Mouse (Mus musculus) erythroid progenitor cell, adult 5-6 weeks (primary cell): ENCODE data around the gene Zfp68. TPM values are rescaled to one million over a fixed set of nuclear protein-coding genes. Genes with fewer than 3 reads are reported as not detected.
"Not testable (repeated sequence)": the region's sequence is repeated elsewhere in the genome, so short reads cannot be mapped to it uniquely, and the experiment has no call there.

Experiments used
- ATAC-seq: replicated peaks from 2 replicates; pipeline ENCODE4 v1.8.0; 2016; ENCODE audit warnings: moderate number of reproducible peaks, mild to moderate bottlenecking, moderate TSS enrichment, inconsistent platforms; ENCODE audit not compliant: poor library complexity, low FRiP score, severe bottlenecking
- total RNA-seq, 2 experiments: library from RNA; stranded (forward) in 1 of 2; stranded (reverse) in 1 of 2; fragments of 150-400 nt in 1 of 2; fragments of 186-747, 209-891 nt in 1 of 2; gene quantifications; 2 replicates each; pipeline versions ENCODE4 v1.2.3 to v1.2.4; 2015 to 2017; ENCODE audit warnings: low replicate concordance in 2 of 2

Gene Zfp68
- total RNA-seq (2015; ENCODE audit: low replicate concordance) (24.7 and 25.9 TPM in 2 replicates), total RNA-seq (2017; ENCODE audit: low replicate concordance) (17.6 and 19.3 TPM in 2 replicates)

DNA sequence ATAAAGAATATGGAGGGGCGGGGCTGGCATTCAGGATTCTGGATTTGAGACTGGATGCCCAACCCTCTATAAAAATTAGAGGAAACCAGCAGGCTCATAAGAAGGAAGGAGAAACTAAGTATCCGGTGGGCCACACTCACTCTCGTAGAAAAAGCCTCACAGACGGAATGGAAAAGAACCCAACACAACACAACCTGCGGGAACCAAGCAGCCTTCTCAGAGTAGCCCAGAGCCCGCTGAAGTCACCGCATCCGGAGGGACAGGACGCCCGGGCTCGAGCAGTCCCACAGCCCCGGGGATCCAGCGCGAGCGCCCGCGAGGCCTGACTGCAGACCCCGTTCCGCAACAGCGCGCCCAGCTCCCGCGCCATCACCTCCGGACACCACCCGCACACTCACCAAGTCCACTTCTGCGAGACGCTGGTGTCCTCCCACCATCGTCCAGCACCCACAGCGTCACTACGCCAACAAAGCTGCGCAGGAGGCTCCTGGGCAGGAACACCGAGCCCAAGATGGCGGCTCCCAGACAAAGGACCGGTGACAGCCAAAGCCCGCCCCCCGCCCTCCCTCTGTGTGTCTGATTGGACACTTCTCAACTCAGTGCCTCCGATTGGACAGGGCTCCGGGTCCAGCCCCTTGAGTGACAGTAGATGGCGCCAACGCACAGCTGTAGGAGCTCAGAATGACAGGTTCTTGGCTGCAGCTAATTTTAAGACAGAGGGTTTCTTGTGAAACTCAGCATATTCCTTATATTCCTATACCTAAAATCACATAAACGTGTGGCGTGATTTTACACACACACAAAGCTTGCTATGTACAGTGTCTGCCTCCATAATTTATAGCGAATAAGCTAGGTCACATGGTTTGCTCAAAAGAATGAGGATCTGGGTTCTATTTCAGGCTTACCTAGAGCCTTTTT lies at the start of gene Zfp68:
TSS of gene Zfp68 (minus strand) at position 551 of the 918 bp plus-strand sequence.
- peak; percentile 87 for ATAC-seq

DNA sequence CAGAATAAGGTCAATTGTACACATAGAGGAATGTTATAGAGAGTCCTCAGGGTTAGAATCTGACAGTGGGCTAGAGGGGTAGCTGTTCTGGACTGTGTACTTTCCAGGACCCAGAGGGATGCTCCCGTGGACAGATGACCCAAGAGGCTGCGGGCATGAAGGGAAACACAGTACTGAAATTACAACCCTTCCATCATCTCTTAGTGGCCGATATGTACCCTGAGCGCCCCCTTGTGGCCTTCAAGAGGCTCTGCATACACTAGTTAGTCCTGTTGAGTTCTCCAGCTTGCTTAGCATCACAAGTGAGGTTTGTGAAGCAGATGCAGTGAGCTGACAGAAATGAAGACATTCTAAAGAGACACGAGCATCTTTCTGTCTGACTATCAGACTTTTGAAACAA lies 39.4 kb upstream of the Zfp68 start:
- ATAC-seq = peak; percentile 73

DNA sequence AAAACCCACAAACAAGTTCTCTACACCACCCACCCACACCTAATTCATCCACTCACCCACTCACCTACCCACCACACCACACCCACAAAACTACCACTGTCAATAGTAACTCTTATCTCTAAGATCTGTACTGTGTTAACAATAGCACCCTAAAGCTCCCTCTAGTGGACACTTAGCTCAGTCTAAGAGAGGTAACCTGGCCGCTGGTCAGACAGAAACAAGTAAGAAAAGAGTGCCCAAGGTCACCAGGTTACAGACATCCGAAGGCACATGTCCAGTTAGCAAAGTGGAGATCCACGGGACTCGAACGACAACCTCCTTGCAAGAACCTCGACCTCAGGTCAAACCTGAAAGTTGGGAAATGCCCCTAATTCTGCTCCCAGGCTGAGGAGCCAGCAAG lies 38.3 kb upstream of the Zfp68 start:
- ATAC-seq = 0 out of 2 replicates have a peak, but pooled peaks have one; percentile 39

DNA sequence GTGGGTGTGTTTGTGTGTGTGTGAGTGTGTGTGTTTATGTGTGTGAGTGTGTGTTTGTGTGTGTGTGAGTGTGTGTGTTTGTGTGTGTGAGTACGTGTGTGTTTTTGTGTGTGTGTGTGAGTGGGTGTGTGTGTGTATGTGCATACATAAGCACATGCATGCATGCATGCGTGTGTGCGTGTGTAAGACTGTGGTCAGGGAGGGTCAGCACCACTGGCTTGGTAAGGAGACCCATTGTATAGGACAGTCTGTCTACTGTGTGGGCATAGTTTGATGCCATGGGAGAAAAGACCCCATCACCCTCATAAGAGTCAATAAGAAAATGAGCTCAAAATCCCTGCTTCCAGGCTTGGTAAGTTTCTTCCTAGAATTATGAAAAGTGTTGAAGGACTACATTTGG lies 37.8 kb upstream of the Zfp68 start:
- ATAC-seq = no peak

DNA sequence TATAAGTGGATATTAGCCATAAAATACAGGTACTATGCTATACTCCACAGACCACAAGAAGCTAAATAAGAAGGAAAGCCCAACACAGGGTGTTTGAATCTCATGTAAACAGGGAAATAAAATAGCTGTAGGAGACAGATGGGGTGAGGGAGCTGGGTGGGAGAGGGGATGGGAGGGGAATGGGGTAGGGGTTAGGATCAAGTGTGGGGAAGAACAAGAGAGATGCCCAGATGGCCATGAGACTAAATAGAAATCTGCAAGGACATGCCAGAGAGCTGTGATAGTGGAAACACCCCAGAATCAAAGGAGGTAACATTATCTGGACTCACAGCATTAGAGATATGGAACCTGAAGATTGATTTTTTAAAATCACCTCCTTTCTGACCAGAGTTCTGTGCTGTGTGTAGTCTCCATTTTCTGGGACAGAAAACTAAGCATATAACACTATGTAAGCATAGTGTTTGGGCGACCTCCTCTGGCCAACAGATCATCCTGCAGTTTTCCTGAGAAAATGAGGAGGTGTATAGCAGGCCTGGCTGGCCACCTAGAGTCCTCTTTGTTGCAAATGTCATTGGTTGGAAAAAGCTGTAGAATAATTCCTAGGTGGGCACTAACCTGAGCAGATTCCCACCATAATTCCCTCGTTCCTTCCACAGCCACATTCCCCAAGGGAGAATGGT lies 37.1 kb upstream of the Zfp68 start:
- ATAC-seq = 0 out of 2 replicates have a peak, but pooled peaks have one; percentile 56

DNA sequence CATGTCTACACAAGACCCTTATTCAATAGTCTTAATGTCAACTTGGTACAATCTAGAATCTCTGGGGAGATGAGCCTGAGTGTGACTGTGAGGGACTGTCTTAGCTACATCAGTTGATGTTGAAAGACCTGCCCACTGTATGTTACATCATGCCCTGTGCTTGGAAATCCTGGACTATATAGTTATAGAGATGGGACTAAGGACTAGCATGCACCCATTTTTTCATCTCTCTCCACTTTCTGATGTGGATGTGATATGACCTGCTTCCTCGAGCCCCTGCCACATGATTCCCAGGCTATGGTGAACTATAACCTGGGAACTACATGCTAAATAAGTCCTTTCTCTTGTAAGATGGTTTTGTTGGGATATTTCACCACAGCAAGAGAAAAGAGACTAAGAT lies 33.4 kb upstream of the Zfp68 start:
- no peak for ATAC-seq

DNA sequence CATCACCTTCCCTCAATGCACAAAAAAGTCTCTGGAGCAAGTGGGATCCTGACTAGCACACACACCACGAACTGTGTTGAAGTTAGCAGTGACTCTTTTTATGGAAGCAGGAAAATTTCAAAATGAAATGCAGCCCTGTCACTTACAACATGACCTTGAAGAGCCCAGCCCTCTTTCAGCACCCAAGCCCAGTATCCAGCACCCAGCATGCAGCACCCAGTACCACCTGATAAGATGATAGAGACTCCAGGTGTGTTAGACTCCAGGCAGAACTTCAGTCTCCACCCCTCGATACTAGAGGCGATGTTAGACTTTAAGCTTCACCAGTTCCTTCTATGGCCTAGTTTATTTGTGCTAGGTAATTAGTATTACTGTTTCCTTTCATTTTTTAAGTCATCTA lies 22.2 kb upstream of the Zfp68 start:
- no peak for ATAC-seq

DNA sequence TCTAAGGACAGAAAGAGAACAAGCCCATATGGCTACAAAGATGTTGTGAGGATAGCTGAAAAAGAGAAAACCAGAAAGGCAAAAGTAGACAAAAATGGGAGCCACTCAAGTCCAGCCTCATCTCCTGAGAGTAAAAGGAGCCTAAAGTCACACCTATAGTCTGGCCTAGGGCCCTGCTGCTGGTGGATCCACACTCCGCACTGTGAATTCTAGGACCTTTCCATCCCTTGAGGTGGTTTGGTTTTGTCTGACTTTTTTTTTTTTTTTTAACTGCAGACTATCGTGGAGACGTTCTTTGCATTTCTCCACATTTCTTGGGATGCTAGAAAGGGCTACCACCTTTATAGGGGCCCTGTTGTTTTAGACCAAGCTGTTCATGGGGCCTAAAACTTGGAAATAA lies 21.5 kb upstream of the Zfp68 start:
- ATAC-seq = no peak

DNA sequence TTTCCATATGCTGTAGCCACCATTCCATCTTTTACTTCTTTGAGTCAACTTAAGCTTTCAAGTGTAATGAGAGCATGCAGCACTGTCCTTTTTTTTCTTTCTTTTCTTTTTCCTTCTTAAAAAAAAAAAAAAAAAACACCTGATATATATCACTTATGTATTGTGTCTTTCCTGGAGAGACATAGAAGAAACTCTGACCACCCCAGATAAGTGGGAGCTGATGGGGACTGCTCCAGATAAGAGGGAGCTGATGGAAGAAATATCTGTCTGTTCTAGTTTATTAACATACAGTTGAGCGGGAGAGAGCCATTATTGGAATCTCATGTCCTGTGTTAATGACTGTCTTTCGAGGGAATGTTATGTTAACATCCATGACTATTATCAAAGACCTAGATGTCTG lies 16.9 kb upstream of the Zfp68 start:
- no peak for ATAC-seq

DNA sequence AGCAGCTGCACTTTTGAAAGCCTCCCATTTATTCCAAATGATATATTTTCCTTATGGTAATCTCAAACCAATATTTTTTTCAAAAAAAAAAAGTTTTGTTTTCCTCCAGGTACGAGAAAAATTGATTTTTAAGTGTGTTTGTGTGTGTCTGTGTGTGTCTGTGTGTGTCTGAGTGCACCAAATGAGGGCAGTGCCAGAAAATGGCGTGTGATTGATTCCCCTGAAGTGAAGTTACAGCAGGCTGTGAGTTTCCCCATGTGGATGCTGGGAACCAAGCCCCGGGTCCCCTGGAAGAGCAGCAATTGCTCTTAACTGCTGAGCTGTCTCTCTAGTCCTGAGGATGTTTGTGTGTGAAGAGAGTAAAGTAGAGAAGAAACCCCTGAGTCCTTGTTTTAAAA lies 3.9 kb upstream of the Zfp68 start:
- no peak for ATAC-seq

DNA sequence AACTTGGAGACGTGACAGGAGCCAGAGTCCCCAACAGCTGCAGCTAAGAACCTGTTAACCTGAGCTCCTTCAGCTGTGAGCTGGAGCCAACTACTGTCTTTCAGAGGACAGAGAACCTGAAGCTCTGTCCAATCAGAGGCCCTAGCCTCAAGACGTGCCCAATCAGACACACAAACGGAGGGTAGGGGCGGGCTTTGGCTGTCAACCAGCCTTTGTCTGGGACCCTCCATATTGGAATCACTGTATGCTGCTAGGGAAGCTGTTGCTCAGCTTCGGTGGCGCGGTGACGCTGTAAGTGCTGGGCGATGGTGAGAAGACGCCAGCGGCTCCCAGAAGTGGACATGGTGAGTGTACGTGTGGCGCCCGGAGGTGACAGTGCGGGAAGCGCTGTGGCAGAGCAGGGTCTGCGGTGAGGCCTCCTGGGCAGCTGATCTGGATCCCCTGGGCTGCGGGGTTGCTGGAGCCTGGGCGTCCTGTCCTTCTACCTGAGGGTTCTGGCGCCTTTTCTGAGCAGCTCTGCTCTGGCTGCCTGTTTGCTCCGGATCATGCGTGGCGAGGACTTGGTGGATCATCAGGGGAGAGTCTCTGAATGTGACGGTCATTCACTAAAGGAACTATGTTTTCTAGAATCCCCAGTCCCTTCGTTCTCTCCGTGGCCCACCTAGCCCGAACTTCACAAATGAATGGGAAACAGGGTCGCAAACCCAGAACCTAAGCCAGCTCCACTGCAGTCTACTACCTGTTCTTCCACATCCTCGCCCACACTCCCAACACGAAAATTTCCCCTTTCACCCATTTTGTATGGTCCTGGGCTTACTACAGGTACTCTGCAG lies 3.3 kb upstream of the Zfp68 start, which contains the start of gene A430033K04Rik:
TSS of gene A430033K04Rik (plus strand) at position 215 of the 833 bp plus-strand sequence.
- ATAC-seq = peak; percentile 84

DNA sequence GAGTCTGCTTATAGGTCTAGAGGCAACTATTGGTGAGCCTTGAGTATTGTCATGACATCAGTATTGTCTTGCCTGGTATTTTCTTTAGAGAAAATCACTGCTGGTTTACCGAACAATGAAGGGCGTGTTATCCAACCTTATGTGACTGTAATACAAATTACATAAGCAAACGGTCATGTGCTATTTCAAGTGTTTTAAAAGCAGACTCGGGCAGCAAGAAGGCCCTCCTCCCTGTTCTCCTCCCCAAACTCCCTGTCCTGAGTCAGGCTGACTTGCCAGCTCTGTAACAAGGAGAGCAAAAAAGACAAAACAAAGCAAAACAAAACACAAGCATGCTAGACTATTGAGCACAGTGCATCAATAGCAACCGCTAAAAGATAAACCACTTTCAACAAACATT lies 1.3 kb upstream of the Zfp68 start:
- no peak for ATAC-seq

DNA sequence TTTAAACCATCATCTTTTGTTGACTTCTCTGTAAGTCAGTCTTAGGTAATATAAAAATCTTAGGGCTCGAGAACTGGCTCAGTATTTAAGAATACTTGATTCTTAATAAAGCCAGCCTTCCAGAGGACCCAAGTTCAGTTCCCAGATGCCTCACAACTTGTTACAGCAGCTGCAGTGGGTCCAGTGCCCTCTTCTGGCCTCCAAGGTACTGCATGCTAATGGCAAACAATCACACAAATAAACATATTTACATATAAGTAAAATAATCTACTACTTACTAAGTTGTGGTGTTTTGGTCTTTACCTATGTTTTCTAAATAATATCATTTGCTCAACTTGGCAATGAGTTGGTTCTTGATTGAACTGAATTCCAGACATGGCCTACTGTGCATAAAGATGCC lies 1.2 kb downstream of the Zfp68 start:
- ATAC-seq = no peak

DNA sequence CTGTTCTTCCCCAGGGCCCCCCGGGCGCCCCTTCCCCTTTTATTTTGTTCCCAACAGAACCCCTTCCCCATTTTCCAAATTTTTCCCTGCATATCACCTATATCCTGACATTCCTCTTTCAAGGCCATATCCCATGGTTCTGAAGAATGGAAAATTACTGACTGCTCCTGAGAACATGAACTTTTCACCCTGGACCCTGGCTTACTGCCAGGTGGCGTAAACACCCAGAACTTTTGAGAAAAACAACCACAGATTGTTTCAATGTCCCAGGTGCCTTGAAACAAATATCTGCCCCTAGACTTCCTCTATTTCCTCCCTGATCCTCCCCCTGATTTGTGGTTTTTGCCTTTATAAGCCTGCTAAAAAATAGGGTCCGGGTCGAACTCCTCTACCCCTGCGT lies 32.2 kb downstream of the Zfp68 start:
- no peak for ATAC-seq

DNA sequence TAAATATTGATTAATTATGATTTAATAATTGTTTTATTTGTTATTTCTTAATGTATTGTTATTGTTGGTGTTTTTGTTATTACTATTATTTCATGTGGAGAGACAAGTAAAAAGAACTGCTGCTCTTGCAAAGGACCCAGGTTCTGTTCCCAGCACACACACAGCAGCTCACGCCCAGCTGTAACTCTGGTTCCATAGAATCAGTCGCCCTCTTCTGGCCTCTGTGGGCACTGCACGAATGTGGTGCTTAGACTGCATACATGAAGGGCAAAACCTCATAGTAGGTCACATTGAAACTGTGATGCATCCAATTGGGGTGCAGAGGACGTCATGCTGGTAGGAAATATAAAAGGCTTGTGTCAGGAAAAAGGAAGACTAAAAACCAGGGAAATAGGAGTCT lies 47.9 kb downstream of the Zfp68 start:
- no peak for ATAC-seq

DNA sequence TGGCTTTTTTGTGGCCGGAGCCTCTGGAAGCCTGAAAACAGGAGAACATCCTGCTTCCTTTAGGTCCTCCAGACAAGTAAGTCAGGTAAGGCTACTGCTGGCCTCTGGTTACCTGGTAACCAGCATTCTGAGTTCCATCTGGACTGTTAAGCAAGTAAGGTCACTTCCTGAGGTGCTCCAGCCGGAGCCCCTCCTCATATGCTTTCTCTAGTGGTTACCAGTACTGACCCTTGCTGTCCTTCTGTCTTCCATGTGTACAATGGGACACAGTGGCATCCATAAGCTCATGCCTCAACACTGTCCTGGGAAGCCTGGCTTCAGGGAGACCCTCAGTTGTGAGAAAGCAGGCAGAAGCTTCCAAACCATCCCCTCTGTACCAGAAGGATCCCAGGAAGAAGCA lies 54.9 kb downstream of the Zfp68 start, which contains the start of gene 1700123K08Rik:
TSS of gene 1700123K08Rik (minus strand) at position 101 of the 400 bp plus-strand sequence.
- ATAC-seq = not testable (repeated sequence)
